Mouse (Mus musculus) left cerebral cortex, postnatal 14 days (tissue): ENCODE data around the gene Kcng4. TPM values are rescaled to one million over a fixed set of nuclear protein-coding genes. Genes with fewer than 3 reads are reported as not detected.
A peak's percentile ranks its signal among the peaks of the same experiment; 100 is the strongest.

Experiments
- DNase-seq, 2 experiments: peaks; one replicate each; pipeline ENCODE4 v3.0.0; 2021 to 2022; ENCODE audit warnings: low spot score in 2 of 2, mixed read lengths in 1 of 2
- intact Hi-C: fragments of 180-260 bp; cut with DNase I; formaldehyde crosslinking; loops from one replicate; pipeline ENCODE4 v1.15.1; 2025
- total RNA-seq, 2 experiments: library from RNA; stranded (reverse); gene quantifications; 2 replicates each; pipeline ENCODE4 v1.2.3; 2021

Kcng4 gene
- total RNA-seq, 2 experiments from 2014 or later = 2.2 to 2.4 TPM

DNA sequence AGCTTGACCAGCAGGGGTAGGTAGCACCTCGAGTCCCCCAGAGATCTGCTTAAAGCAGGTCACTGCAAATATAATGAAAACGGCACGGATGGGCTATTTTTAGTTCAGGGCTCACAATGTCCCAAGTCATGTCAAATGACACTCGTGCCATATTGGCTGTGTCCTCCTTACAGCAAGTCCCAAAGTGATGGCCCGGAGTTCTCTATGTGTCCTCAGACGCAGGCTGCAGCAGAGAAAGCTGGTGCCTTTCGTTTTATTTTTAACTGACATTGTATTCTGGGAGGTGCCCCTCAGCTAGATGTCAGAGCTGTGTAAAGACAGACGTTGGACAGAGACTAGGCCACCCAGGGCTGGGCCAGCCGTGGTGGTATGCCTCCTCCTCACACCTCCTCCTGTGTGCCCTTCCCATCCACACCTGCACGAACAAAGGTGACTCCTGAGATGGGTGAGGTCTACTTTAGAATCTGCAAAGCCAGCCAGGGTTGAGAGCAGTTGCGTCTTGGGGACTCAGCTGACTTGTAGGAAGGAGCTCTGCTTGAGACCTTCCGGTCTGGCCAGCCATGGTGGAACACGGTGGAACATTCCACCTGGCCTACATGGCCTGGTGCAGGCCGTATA, 14.5 kb downstream of the Kcng4 start:
- no peak for DNase-seq
- intact Hi-C loops = no loop called here

DNA sequence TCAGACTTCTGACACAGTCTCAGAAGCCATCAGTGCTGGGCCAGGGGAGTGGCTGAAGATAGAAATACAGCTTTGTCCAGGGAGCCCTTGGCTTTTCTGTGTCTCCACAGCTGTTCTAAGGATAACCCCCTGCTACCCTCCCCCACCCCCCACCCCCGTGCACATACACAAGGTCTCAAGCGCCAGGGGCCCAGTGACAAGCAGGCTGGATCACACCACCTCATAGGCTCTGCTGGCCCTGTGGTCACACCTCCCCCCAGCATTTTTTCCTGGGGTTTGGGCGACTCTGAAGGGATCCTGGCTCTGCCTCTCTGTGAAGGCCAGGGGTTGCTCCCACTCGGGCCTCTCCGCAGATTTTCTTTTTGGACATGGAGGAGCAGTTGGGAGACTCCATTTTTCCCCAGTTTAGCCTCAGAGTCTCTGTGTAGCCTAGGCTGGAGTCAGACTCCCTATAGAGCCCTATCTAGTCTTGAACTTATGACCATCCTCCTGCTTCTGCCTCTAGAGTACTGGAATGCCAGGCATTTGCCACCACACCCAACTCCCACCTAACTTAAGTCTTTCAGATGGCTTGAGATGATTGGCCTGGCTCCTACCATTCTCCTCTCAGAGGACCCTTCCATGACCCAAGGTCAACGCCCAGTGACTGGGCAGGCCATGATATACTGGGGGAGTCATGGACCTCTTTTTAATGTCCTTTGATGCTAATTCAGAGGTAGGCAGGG, 15.2 kb downstream of the Kcng4 start:
- DNase-seq = no peak
- intact Hi-C loops = no loop called here

- intact Hi-C loops = no loop called here
- DNase-seq = no peak
Measured at GRCm38 (mm10) chr8:119618887-119619286, 16.6 kb downstream of the Kcng4 start.

DNA sequence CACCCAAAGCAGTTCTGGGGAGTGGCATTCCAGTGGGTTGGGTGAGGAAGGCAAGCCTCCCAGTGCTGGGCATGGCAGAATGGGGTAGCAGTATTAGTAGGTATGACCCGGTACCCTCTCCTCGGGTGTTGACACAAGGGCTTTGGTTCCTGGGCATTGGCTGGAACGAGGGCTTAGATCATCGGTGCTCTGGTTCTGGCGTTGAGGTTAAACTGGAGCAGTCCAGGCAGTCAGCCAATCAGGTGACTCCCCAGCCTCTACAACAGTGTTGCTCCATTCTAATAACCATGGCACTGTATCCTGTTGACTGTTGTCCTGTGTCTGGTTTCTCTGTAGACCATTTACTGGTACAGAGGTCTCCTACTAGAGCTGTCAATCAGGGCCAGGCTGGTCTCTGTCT, 17.9 kb downstream of the Kcng4 start:
- intact Hi-C loops = no loop called here
- DNase-seq = no peak

GRCm38 (mm10) chr8:119616811-119617210, 18.7 kb downstream of the Kcng4 start:
- intact Hi-C loops = no loop called here
- DNase-seq = no peak

DNA sequence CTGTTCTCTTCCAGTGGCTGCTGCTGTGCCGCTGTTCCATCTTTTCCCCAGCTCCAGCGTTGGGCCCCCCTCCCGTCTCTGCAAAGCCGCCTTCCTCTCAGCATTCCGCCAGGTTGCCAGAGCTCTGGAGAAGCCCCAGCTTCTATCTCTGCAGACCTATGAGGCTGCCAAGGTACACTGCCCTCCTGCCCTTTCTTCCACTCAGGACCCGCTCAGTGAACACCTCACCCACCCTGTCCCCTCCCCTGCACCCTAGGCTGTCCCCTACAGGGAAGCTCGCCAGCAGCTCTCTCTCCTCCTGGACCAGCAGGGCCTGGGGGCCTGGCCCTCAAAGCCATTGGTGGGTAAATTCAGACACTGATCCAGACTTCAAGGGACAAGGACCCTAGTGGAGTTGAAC, 19.1 kb downstream of the Kcng4 start:
- DNase-seq = no peak
- intact Hi-C loops = no loop called here

DNA sequence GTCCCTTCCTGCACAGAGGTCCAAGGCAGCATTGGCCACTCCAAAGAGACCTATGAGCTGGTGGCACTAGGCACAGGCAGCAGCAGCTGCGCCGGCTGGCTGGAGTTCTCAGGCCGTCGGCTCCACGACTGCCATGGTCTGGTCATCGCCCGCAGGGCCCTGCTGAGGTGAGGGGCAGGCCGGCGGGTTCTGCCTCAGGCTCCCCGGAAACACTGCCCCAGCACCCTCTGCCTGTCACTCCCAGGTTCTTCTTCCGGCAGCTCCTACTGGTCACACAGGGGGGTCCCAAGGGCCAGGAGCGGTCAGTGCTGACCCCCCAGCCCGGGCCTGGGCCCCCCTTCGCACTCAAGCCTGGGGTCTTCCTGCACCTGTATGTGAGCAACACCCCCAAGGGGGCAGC, 20.4 kb downstream of the Kcng4 start:
- intact Hi-C loops = no loop called here
- DNase-seq = no peak

- no peak for DNase-seq
- intact Hi-C loops = no loop called here
Measured at GRCm38 (mm10) chr8:119612471-119612870, 23.0 kb downstream of the Kcng4 start, which contains the start of gene Adad2. Adad2 (plus strand) TSS chr8:119612747.

- intact Hi-C loops = no loop called here
Measured at GRCm38 (mm10) chr8:119606224-119606623, 29.3 kb downstream of the Kcng4 start.

GRCm38 (mm10) chr8:119604996-119605395, 30.5 kb downstream of the Kcng4 start, which contains the start of gene Taf1c:
Taf1c (minus strand) TSS chr8:119605222.
- intact Hi-C loops = loop anchor here (2.0 kb wide), 1 partner anchor 158 kb away; the partner anchor contains the start of gene Necab2
- DNase-seq = peak; percentile 94 to 96

More at GRCm38 (mm10) chr8:119606224-119606623, 29.3 kb downstream of the Kcng4 start:
- DNase-seq = no peak

DNA sequence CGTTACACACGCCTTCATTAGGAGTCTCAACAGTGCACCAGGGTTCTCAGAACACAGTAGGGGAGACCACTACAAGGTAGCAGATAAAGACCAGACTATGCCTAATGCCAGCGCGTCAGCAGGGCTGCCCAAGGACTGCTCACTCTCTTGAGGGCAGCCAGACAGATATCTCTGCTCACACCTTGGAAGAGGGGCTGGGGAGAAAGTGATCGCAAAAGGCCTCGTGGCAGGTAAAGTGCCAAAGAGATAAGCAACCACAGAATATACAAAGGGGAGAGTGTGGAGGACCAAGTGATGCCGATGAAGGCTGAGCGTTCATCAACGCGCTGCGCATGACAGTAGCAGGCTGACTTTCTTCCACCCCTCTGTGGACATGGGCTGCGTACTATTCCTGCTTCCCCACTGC, 31.1 kb downstream of the Kcng4 start:
- no peak for DNase-seq
- intact Hi-C loops = loop anchor here (2.0 kb wide), 1 partner anchor 158 kb away; the partner anchor contains the start of gene Necab2

DNA sequence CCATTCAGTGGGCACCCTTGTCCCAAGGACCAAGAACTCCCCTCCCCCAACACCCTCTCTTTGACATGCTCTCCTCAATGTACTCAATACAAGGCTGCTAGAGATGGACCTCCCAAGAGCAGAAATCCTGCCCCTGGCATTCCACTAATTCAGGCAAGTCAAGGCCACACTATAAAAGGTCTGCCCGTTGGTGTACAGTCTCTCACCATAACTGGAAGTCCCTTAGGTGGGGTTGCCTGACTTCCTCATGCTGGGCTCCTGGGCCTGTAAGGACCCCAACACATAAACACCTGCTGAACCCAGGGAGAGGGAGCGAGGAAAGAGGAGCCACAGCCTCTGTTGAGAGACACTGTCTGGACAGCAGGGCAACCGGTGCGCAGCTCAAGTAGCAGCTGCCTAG, 31.7 kb downstream of the Kcng4 start:
- no peak for DNase-seq
- intact Hi-C loops = loop anchor here (2.0 kb wide), 1 partner anchor 157 kb away; the partner anchor contains the start of gene Necab2

- intact Hi-C loops = loop anchor here (5.0 kb wide), 1 partner anchor 81 kb away; no protein-coding TSS in a partner anchor
- no peak for DNase-seq
Measured at GRCm38 (mm10) chr8:119591456-119591855, 44.0 kb downstream of the Kcng4 start.

GRCm38 (mm10) chr8:119590348-119590747, 45.1 kb downstream of the Kcng4 start:
- intact Hi-C loops = loop anchor here (5.0 kb wide), 1 partner anchor 82 kb away; no protein-coding TSS in a partner anchor
- DNase-seq = no peak

DNA sequence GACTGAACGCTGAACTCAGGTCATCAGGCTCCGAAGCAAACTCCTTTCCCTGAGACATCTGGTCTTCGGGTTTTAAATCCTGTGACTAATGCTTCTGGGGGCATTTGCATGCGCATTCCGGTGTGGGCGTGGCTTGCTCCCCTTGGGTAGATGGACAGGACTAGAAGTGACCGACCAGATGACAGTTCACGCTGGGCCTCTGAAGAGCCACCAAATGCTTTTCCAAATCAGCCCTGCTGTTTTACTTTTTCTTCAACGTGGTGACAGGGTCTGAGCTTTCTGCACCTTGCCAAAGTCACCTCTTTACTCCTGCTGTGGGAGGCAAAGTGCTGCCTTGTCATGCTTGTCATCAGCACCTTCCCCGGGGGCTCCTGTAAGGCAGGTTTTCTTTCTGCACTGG, 46.6 kb downstream of the Kcng4 start:
- DNase-seq = no peak
- intact Hi-C loops = no loop called here

DNA sequence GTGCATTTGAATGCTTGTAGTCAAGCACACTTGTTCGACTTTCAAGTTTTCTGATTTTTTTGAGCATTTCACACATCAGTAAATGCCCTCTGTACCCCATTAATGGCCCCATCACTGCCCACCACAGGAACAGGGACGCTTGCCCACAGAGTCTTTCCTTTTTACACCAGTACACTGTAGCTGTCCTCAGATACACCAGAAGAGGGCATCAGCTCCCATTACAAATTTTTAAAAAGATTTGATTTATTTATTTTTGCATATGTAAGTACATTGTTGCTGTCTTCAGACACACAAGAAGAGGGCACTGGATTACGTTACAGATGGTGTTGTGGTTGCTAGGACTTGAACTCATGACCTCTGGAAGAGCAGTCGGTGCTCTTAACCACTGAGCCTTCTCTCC, 47.2 kb downstream of the Kcng4 start:
- intact Hi-C loops = no loop called here
- DNase-seq = no peak

GRCm38 (mm10) chr8:119585901-119586300, 49.6 kb downstream of the Kcng4 start:
- no peak for DNase-seq
- intact Hi-C loops = no loop called here

- intact Hi-C loops = no loop called here
- DNase-seq = no peak
Measured at GRCm38 (mm10) chr8:119580441-119581161, 54.9 kb downstream of the Kcng4 start.

DNA sequence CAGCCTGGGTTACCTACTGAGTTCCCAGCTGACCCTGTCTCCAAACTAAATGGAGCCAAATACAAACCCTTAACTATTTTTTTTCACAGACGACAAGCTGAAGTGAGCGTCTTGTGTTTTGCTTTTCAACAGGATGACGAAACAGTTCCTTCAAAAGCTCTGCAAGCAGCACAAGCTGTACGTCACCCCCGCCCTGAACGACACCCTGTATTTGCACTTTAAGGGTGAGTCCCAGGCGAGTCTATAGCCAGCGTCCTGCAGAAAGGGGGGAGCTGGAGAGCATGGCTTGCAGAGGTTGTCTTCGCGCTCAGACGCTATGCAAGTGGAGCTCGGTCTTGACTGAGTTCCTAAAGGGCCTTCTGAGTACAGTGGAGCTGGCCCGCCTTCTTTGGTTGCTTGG, 56.4 kb downstream of the Kcng4 start:
- no peak for DNase-seq
- intact Hi-C loops = no loop called here

GRCm38 (mm10) chr8:119575366-119575726, 60.1 kb downstream of the Kcng4 start:
- intact Hi-C loops = loop anchor here (2.0 kb wide), 1 partner anchor 17 kb away; the partner anchor contains the start of gene Mbtps1
- DNase-seq = no peak
